Mouse (Mus musculus): Measurements from ENCODE around the gene Csrp1. TPM values are rescaled to one million over a fixed set of nuclear protein-coding genes. Genes with fewer than 3 reads are reported as not detected.

Gene Csrp1
- total RNA-seq, 4 experiments from 2014 or later: 242 to 284 (median 250) TPM

DNA sequence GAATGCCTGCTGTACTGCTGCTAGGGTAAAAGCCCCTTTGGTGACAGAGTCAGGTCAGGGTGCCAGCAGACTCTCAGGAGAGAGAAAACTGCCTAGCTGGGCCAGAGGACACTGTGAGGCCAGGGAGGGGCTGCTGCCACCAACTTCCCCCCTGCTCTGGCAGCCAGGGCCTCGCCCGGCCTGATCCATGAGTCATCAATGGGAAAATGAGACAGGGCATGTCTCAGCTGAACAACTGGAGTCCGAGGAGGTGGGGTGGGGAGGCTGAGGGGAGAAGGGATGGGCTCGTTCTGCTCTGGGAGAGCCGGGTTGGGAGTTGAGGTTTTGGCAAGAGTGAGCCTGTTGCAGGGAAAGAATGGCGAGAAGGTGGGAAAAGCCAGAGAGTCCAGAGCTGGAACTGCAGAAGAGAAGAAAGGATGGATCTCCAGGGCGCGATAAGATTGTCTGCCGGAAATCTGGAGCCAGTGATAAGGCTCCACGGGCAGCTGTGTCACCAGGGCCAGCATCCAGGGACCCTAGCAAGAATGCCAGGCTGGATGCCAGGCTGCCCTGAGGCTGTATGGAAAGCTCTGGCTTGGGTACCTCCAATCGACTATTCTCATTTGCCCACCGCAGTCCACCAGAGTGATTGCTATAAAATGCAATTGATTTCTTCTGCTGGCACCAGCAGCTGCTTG lies 51.2 kb downstream of the Csrp1 start:
- DNase-seq (ENCODE audit: low spot score in 2 of 2): no peak

DNA sequence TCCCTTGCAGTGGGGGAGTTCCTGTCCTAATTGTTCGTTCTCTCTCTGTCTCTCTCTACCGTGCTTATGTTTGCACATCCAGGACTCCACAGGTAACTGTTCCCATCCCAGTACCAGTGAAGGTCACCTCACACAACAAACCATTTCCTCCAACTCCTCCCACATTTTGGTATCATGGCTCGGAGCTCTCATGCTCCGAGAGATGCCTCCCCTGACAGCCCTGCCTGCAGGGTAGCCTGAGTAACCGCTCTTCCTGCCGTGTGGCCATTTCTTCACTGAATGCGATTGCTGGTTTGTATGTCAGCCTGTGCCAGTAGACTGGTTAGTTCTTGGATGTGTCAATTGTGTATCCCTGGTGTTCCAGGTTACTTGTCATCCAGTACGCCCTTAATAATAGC lies 51.7 kb downstream of the Csrp1 start:
- DNase-seq (ENCODE audit: low spot score in 2 of 2): no peak

DNA sequence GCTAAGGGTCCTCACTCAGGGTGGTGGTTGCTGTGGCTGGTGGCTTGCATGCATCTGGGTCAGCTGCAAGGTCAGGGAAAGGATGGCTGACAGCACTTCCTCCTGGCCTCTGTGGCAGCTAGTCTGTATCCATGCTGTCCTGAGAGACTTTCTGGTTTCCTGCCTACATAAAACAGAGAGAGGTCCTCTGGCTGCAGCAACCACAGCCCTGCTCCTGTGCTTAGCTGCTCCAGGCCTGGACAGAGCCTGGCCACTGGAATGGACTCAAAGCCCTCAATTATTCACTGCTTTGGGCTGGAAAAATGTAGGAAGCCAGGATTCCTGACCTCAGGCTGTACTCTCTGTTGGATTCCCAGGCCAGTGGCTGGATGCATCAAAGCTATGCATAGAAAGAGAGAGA lies 56.7 kb downstream of the Csrp1 start:
- no peak for DNase-seq (ENCODE audit: low spot score in 2 of 2)

DNA sequence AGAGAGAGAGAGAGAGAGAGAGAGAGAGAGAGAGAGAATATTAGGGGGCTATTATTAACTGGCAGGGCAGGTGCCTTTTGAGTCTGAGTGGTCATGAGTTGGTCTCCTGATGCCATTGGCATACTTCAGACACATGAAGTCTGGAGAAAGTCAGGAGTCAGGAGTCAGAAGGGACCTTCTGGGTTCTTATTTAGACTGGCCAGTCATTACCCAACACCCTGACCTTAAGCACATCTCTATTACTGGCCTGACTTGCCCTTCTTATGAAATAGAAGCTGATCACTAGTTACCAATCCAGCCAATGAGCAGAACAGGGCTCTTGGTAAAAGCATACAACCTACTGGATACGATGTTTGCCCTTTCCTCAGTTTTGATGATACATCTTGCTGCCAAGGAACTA lies 57.2 kb downstream of the Csrp1 start:
- no peak for DNase-seq (ENCODE audit: low spot score in 2 of 2)

DNA sequence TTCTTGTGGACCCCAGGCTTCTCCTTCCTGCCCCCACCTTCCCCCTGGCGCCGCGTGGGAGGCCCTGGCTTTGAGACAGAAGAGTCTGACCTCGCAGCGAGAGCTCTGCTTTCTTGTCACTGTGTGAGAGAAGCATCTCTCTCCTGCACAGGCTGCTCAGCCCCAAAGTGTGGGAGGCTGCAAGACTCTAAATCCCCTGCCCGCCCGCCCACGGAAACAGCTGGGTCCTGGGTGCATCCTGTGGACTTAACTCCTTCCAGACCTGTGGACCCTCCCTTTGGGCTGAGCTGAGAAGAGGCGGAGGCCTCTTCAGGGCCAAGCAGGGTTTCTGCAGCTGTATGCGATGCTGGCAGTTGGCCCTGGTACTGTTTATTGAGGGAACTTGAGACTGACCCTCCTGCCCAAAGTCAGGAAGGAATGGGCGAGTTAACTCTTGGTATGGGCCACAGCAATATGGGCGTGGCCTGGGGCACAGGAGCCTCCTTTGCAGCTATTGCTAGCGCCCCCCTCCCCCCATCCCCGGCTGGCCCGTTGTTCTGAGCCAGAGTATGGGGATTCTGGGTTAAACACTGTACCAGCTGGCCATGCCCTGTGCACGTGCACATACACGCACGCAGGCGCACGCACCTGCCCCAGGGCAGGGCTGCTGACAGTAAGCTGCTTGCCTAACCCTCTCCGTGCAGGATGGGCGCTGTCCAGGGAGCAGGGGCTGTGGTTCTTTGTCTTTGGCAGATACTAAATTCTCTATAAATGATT lies 59.1 kb downstream of the Csrp1 start, which contains the start of gene Tnni1:
Tnni1 (plus strand) TSS at position 655 of the 756 bp plus-strand sequence.
- no peak for DNase-seq (ENCODE audit: low spot score in 2 of 2)

DNA sequence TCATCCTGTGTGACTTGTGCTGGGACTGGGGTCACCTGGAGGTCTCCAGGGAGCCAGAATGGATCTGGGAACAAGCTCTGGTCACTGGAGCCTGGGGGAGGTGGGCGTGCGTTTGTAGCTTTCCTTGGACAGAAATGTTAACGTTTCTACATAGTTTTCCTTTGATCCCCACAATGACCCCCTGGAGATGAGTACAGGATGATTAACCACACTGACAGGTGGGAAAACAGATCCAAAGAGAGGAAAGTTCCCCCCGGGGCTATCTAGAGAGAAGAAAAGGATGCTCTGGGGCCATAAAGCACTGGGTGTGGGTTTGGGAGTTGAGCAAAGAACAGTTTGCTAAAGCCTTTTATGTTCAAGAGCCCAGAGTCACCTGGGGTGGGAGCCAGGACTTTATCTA lies 60.8 kb downstream of the Csrp1 start:
- DNase-seq (ENCODE audit: low spot score in 2 of 2): no peak

DNA sequence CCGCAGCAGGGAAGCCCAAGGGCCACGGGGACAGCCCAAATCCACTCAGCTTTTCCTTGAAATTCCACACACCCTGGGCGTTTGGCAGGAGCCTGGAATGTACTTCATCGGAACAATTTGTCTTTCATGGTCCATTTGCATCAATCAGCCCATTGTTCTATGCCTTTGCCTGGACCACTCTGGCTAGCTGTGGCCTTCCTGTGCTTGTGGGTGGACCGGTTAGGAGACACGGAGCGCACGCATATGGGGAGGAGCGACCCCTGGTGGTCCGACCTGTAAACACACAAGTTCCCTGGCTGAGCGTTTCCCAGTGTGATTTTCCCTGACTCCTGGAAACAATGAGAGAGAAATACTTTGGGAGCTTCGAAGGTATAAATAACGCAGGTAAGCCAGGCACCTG lies 61.4 kb downstream of the Csrp1 start:
- DNase-seq (ENCODE audit: low spot score in 2 of 2): peak; percentile 71 to 77

DNA sequence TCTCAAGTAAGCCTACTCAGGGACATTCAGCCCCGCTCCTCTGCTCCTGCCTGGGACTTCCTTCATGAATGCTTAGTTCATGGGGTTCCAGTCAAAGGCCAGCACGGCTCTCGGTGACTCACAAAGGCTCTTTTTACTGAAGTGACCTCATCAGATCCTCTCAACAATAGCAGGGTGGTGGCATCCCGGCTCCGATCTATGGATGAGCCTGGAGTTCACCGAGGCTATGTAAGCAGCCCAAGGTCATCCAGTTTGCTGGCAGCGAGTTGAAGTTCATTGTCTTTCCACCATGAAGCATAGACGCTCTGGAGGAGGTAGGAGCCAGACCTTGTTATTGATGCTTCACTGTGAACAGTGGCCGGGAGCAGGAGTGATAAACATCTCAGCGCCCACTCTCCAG lies 63.0 kb downstream of the Csrp1 start:
- peak; percentile 43 to 58 for DNase-seq (ENCODE audit: low spot score in 2 of 2)

DNA sequence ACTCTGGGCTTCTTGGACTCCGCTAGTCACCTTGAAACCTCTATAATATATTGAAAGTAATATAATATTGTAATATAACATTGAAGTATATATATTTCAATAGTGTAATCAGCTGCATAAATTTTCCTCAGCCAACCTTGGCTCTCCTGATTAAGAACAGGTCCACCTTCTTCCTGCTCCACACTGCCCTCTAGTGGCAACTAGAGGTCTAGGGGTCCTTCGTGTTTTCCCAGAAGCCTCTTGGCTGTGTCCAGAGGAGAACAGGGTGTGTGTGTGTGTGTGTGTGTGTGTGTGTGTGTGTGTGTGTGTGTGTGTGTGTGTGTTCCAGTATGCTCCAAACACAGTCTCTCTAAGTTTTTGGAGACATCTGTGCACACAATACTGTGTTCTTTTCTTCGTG lies 67.9 kb downstream of the Csrp1 start:
- DNase-seq (ENCODE audit: low spot score in 2 of 2): peak; percentile 39 to 59

DNA sequence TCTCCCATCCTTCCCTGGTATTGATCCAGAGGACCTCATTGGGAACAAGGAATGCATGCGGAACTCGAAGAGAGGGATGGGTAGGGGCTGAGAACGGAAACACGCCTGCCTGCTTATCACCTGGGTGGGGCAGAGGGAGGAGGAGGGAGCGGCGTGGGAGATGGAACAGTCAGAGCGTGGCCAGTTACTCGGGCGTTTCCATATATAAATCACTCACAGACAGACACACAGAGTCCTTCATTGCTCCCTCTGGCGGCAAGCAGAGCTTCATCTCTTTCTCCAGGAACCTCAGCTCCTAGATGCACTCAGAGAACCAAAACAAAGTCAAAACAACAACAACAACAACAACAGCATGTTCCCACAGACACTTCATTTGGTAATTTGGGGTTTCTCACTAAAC lies 68.8 kb downstream of the Csrp1 start:
- no peak for DNase-seq (ENCODE audit: low spot score in 2 of 2)

DNA sequence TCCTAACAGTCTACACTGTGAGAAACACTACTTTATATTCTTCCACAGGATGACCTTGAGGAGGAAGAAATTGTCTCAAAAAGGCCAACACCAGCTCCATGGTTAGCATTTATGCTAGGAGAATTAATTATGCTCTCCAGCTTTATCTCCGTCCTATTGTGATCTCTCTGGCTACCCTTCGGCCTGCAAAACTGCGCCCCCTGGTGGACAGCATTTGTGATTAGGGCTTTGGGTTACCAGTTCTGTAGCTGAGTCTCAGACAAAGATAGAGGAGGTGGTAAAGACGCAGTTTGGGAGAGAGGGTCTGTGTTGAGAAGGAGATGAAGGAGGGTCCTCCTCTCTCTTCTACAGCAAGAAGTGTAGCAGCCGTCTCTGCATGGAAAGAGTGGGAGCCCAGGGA lies 70.0 kb downstream of the Csrp1 start:
- DNase-seq (ENCODE audit: low spot score in 2 of 2): peak in 1 of 2 experiments; percentile 52

DNA sequence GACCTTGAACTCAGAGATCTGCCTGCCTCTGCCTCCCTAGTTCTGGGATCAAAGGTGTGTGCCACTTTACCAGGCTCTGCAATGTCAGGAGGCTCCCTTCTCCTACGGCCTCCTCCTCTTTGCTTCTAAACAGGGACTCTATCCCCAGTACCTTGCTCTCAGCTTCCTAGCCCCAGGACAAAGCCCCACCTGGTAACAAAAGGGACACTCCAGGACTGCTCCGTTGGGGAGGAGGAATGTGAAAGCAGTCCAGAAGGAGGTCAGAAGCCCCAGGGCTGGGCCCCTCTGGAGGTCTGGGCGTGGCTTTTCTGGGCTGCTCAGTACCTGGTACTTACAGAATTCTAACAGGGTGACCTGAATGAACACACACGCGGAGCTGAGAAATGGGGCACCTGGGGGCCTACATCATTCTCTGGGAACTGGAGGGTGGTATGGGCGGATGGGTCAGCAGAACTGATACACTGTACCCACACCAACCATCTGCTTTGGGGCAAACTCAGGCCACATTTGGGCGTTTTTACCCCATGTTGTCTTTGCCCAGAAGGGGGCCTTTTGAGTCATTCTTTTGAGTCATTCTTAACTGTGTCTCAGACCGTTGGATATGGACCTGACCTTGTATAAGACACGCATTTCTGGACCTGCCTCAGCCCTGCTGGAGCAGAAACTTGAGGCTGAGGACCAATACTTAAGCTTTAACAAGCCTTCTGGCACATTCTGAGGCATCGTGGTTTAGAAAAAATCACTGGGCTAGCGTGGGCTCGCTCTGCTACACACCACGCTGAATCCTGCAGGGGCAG lies 72.5 kb downstream of the Csrp1 start:
- no peak for DNase-seq (ENCODE audit: low spot score in 2 of 2)

DNA sequence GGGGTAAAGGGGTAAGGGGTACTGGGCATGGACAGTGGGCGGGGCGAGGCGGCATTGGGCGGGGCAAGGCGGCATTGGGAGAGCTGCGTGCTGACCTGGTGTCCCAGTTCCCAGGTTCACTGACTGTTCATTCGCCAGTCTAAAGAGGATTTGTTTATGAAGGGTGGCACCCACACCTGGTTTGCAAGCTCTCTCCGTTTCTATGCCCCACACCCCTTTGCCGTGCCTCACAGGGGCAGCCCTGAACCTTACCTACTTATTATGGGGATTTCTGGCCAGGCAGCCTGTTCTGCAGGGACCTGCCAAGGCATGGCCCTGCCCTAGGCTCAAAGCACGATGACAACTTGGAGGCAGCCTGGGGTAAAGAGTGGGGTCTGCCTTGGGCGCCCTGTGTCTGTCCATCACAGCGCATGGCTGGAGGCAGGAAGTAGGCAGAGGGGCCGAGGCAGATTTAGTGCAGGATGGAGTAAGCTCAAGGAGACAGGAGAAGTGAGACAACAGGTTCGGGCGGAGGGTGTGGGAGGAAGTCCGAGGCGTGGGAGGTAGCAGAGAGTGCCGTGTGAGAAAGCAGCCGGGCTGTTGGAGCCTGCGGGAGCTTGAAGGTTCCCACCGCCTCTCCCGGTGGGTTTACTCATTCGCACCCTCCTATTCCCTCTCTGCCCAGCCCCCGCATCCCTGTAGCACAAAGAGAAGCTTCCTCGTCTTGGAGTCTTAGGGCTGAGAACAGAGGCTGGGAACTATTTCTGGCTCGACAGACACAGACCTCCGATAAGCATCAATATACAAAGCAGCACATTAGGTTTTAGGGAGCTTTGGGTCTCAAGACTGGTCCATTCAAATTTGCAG lies 73.7 kb downstream of the Csrp1 start:
- peak; percentile 28 to 30 for DNase-seq (ENCODE audit: low spot score in 2 of 2)

DNA sequence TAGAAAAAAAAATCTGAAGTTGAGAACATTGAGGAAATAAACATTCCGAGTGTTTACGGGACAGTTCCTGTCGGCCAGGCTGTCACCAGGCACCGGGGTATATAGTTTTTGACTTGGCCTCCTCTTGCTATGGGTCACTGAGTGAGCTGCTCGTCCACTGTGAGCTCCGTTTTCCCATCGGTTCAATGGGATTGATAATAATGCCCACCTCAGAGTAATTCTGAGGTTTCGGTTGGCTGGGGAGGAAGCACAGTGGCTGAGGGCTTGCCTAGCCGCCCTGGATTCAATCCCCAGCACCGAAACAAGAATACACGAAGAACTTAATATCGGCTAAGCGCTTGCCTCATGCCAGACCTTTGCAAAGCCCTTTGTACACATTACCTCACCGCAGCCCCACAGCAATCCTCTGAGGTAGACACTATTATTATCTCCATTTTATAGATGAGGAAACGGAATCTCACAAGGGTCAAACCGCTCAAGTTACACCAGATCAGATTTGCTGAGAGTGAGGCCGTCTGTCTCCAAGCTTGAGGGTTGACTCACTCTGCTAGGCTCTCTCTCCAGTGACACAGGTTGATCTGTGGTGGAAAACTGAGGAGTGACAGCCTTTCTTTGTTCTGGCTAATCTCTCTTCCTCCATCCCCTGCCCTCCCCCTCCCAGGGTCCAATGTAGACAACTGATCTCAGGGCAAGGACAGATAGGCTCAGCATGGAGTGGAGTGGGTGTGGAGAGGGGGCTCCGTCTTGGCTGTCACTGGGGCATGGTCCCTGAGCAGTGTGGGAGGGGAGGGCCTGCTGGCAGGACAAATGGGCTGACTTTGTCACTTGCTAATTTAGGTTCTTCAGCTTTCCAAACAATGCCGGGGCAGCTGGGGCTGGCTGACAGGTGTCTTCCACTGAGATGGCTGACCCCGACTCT lies 74.6 kb downstream of the Csrp1 start:
- DNase-seq (ENCODE audit: low spot score in 2 of 2): no peak

DNA sequence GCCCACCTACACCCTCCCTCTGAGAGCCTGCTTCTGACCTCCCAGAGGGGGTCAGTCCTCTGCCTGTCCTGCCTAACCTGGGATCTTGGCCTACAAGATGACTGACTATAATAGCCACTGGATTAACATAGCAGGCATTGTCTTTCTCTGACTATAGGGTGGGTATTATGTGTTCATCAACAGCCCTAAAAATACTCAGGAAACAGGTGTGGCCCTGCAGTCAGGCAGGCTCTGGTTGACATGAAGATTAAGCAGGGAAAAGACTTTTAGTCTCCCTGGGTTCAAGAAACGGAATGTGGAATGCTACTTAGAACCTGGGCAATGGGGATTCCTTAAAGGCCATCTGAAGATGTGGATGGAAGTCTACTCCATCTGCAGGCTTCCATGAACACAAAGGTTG lies 78.6 kb downstream of the Csrp1 start:
- no peak for DNase-seq (ENCODE audit: low spot score in 2 of 2)

DNA sequence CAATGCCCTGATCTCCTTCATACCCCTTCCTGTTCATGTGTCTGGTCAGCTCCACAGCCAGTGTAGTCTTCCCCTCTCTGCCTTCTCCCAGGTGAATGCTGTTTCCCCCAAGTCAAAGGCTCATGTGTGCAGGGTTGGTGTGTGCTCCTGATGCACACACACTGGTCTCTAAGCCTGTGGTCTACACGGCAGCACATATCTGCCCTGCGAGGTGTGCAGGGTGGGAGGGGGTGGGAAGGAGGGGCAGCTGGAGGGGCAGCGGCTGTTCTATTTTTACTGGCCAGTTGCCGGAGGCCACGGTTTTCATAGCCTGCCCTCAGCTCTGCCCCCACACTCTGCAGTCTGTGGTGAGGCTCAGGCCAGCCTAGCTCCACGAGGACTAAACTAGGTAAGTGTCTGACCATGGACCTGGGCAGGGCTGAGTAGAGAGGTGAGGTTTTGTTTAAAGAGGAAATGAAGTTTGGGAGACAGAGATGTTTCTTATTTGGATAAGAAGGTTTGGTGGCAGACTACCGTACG lies 79.3 kb downstream of the Csrp1 start:
- DNase-seq (ENCODE audit: low spot score in 2 of 2): no peak

DNA sequence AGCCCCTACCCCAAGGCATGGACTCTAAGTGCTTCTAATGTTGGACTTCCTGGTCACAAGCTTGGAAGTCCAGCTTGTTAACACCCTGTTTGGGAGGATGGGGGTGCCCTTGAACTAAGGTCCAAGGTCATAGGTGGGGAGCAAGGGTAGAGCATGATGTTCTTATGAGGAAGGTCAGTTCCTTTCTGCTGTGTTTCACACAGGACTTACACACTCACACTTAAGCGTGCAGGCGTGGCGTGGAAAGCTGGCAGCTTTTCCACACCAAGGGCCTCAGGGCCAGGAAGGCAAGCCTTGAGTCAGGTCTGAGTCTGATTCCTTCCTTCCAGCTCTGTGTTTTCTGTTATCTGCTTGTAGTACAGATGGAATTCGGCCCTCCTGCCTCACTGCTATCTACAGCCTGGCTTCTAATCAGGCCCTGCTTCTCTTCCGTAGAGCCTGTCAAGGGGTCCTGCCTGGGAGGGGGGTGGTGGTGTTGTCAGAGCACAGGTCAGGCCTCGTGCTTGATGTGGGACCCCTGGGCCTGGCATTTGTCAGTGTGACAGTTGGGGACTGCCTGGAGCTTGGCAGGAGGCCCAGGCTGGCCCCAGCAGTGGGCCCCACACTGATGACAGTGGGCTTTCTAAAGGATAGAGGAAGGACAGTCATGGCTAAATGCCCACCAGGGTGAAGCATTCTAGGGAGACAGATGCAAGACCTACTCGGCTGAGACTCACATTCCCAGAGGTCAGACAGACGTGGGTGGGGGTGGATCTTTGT lies 80.5 kb downstream of the Csrp1 start:
- no peak for DNase-seq (ENCODE audit: low spot score in 2 of 2)
